19 mouse cellular contexts compared by ENCODE assay signal in genomic region chr5:18027531-18027930, GRCm38 (mm10).
"Had no signal": no experiment of that assay in that cellular context is flagged by ENCODE, and none has a peak within 500 bp of the region (broad histone marks: within the 10 kb centered on the region; RNA-seq: fewer than 3 reads in every experiment).

No protein-coding gene starts in this region.

- H3K27me3 ChIP-seq: lung, embryonic 15.5 days; megakaryocyte, embryonic 14.5 days; midbrain, embryonic 15.5 days had no signal

- H3K4me1 ChIP-seq: lung, embryonic 15.5 days; megakaryocyte, embryonic 14.5 days; midbrain, embryonic 15.5 days; neural tube, embryonic 12.5 days had no signal

- H3K27ac ChIP-seq: liver, embryonic 14.5 days; lung, embryonic 15.5 days; macrophage; midbrain, embryonic 15.5 days; neural tube, embryonic 12.5 days had no signal

- ATAC-seq: lung, postnatal 0 days; midbrain, embryonic 15.5 days had no signal

- DNase-seq: lung, adult 2 months; lung, postnatal 14 days; lung, postnatal 36 days; retina, postnatal 1 day; right cerebral cortex, adult 18-20 months; right cerebral cortex, postnatal 25 days; right cerebral cortex, postnatal 4 days; spleen, adult 18-20 months; thymus, adult 18-20 months; thymus, postnatal 14 days; thymus, postnatal 36 days had no signal

- H3K9ac ChIP-seq: liver, embryonic 14.5 days; lung, embryonic 15.5 days; midbrain, embryonic 15.5 days; neural tube, embryonic 12.5 days had no signal

- H3K9me3 ChIP-seq: lung, embryonic 15.5 days; megakaryocyte, embryonic 14.5 days; midbrain, embryonic 15.5 days; neural tube, embryonic 12.5 days had no signal

- H3K4me2 ChIP-seq: lung, embryonic 15.5 days; midbrain, embryonic 11.5 days; midbrain, embryonic 15.5 days; neural tube, embryonic 12.5 days had no signal

- H3K4me3 ChIP-seq: lung, embryonic 15.5 days; megakaryocyte, embryonic 14.5 days; midbrain, embryonic 15.5 days; neural tube, embryonic 12.5 days had no signal

- H3K36me3 ChIP-seq: lung, embryonic 15.5 days; midbrain, embryonic 15.5 days; neural tube, embryonic 12.5 days had no signal
